Mouse (Mus musculus) CH12F3 (cell line): ENCODE data around the gene Nsd1.

Experiments used
- in situ Hi-C: fragments of 300-500 bp; cut with MboI; formaldehyde crosslinking; loops from 2 replicates; pipeline ENCODE4 v1.14.3; 2020; ENCODE audit warnings: low sequenced_read_pairs

Gene Nsd1

GRCm38 (mm10) chr13:55327169-55327568 is 117.6 kb downstream of the Nsd1 start:
- in situ Hi-C loops, result no loop called here

- in situ Hi-C loops, result no loop called here
These were observed 118.1 kb downstream of the Nsd1 start for GRCm38 (mm10) chr13:55327633-55328032.

- in situ Hi-C loops, result no loop called here
These were observed 118.6 kb downstream of the Nsd1 start for GRCm38 (mm10) chr13:55328171-55328570.

- in situ Hi-C loops, result no loop called here
These were observed 119.1 kb downstream of the Nsd1 start for GRCm38 (mm10) chr13:55328641-55329040.

- in situ Hi-C loops, result no loop called here
These were observed 119.6 kb downstream of the Nsd1 start for GRCm38 (mm10) chr13:55329109-55329682.

- in situ Hi-C loops, result no loop called here
These were observed 120.3 kb downstream of the Nsd1 start, which contains the start of gene Mxd3 for GRCm38 (mm10) chr13:55329683-55330566. TSS of gene Mxd3 (minus strand) at chr13:55329823.

GRCm38 (mm10) chr13:55330567-55331400 is 121.2 kb downstream of the Nsd1 start:
- in situ Hi-C loops, result no loop called here

- in situ Hi-C loops, result no loop called here
These were observed 122.7 kb downstream of the Nsd1 start for GRCm38 (mm10) chr13:55332331-55332730.

- in situ Hi-C loops, result no loop called here
These were observed 126.1 kb downstream of the Nsd1 start for GRCm38 (mm10) chr13:55335701-55336100.

GRCm38 (mm10) chr13:55337341-55337975 is 127.9 kb downstream of the Nsd1 start:
- in situ Hi-C loops, result no loop called here

GRCm38 (mm10) chr13:55338131-55339054 is 128.8 kb downstream of the Nsd1 start:
- in situ Hi-C loops, result no loop called here

- in situ Hi-C loops, result no loop called here
These were observed 129.7 kb downstream of the Nsd1 start for GRCm38 (mm10) chr13:55339259-55339658.

- in situ Hi-C loops, result no loop called here
These were observed 132.9 kb downstream of the Nsd1 start for GRCm38 (mm10) chr13:55342469-55342868.

- in situ Hi-C loops, result no loop called here
These were observed 134.7 kb downstream of the Nsd1 start for GRCm38 (mm10) chr13:55344286-55344685.

- in situ Hi-C loops, result no loop called here
These were observed 137.2 kb downstream of the Nsd1 start for GRCm38 (mm10) chr13:55346745-55347144.

GRCm38 (mm10) chr13:55361145-55361544 is 151.6 kb downstream of the Nsd1 start:
- in situ Hi-C loops, result no loop called here

GRCm38 (mm10) chr13:55361974-55362452 is 152.4 kb downstream of the Nsd1 start:
- in situ Hi-C loops, result no loop called here

- in situ Hi-C loops, result no loop called here
These were observed 153.0 kb downstream of the Nsd1 start, which contains the start of gene Lman2 for GRCm38 (mm10) chr13:55362453-55363060. TSS of gene Lman2 (minus strand) at chr13:55362783.
